Mouse (Mus musculus) small intestine, adult 2 months (tissue): ENCODE measurements around the gene Sgpp2. TPM values are rescaled to one million over a fixed set of nuclear protein-coding genes. Genes with fewer than 3 reads are reported as not detected.

Source experiments
- H3K27ac ChIP-seq: fragments of 200-500 bp; 2 replicates; pipeline ENCODE4 v1.5.1; 2012; ENCODE audit warnings: low read depth, low read length, control low read depth, inconsistent platforms; ENCODE audit not compliant: insufficient read depth
- H3K27me3 ChIP-seq: fragments of 200-500 bp; 2 replicates; pipeline ENCODE4 v1.6.1; 2012; ENCODE audit warnings: mild to moderate bottlenecking, moderate library complexity, low read length, inconsistent platforms; ENCODE audit not compliant: control insufficient read depth, insufficient read depth
- H3K36me3 ChIP-seq: fragments of 200-500 bp; 2 replicates; pipeline ENCODE4 v1.6.1; 2012; ENCODE audit warnings: mild to moderate bottlenecking, low read length, control low read depth, inconsistent platforms; ENCODE audit not compliant: control insufficient read depth, insufficient read depth
- H3K4me1 ChIP-seq: fragments of 200-500 bp; 2 replicates; pipeline ENCODE4 v1.6.1; 2012; ENCODE audit warnings: low read length, inconsistent platforms, mixed read lengths; ENCODE audit not compliant: control insufficient read depth, insufficient read depth, insufficient read length
- H3K4me3 ChIP-seq: fragments of 200-500 bp; 2 replicates; pipeline ENCODE4 v1.5.1; 2012; ENCODE audit warnings: low read depth, mild to moderate bottlenecking, control low read depth, inconsistent platforms, low read length, moderate library complexity
- CTCF ChIP-seq: fragments of 200-500 bp; IDR thresholded peaks from 2 replicates; pipeline ENCODE4 v1.5.1; 2012; ENCODE audit warnings: low read depth, mild to moderate bottlenecking, control low read depth, inconsistent platforms, low read length, moderate library complexity, mixed read lengths; ENCODE audit not compliant: insufficient replicate concordance, insufficient read length; ENCODE audit errors: extremely low read depth
- POLR2A ChIP-seq: fragments of 200-500 bp; IDR thresholded peaks from 2 replicates; pipeline ENCODE4 v1.6.1; 2012; ENCODE audit warnings: low read depth, mild to moderate bottlenecking, control low read depth, inconsistent platforms, low read length, moderate library complexity
- WGBS: fragments of 180-500 bp; shearing (Covaris S2); methylation state at CpG from one replicate; pipeline ENCODE4 v1.1.7; 2018; 5-methylcytosine and 5-hydroxymethylcytosine counted together
- polyA plus RNA-seq: library from polyadenylated mRNA; depleted of rRNA; stranded (reverse); fragments of >200 nt; gene quantifications from 2 replicates; pipeline ENCODE4 v1.2.3, GENCODE M21; 2012

Gene Sgpp2
- polyA plus RNA-seq, 1 experiment: 23.7 TPM

DNA sequence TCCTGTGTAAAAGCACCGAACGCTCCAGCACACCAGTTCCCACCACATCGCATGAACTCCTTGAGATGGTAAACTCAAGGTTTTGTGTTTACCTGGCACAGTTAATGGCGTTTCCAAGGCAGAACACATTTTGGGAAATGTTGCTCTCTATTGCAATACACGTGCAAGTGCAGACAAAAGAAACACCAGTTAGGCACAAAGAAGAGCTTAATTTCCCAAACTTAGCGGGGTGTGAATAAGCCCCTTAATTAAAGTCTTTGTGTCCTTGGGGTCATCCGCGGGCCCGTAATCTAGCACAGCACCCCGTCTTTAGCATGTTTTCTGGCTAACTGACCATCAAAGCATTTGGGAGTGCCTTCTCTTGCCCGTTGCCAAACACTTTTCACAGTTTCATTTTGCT, 118.7 kb downstream of the Sgpp2 start:
- Histone ChIP-seq H3K36me3 (peaks cover 13% of the 10 kb centered on the region), H3K4me3 (no peak overlapping the region), H3K27ac (no peak overlapping the region), H3K27me3 (no peaks in the 10 kb centered on the region), H3K4me1 (peaks cover 3% of the 10 kb centered on the region; the same call in 1 of the 2 replicates)
- WGBS: 89% methylated on average over 11 of the region's 11 CpGs
- TF ChIP-seq POLR2A (no peak), CTCF (no peak)

DNA sequence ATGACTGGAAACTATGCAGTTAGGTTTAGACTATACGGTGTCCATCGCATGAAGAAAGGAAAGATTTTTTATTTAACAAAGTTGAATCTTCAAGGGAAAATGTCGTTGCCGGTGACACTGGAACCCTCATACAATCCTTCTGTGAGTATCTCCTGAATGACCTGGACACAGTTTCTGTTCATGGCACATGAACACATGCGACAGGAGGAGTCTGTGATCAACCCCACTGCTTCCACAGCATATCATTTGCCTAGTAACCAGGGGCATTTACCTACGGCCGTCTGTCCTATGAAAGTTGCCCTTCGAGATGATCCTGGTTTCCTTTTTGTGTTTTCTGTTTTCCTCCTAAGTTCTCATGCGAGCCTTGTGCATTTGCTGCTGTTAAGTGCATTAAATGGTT, 123.3 kb downstream of the Sgpp2 start:
- Histone ChIP-seq H3K27ac (no peak overlapping the region), H3K4me3 (no peak overlapping the region), H3K4me1 (no peaks in the 10 kb centered on the region), H3K36me3 (peaks cover 14% of the 10 kb centered on the region), H3K27me3 (no peaks in the 10 kb centered on the region)
- no peak for TF ChIP-seq CTCF
- TF ChIP-seq POLR2A: no peak
- 95% methylated on average over 9 of the region's 9 CpGs for WGBS

DNA sequence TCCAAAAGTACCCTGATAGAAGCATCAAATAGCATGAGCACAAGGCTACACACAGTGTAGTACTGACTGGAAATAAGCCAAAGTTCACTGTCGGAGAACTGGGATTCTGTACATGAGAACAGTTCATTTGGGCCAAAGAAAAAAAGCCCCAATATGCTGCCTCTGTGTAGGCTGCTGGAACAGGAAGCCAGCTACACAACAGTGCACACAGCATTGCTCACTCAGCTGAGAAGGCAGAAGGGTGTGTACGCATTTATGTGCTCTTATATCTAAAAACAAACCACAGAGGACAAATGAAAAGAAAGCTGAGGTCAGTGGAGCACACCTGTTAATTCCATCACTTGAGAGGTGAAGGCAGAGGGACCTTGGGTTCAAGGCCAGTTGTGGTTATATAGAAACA, 125.8 kb downstream of the Sgpp2 start:
- TF ChIP-seq CTCF (no peak), POLR2A (no peak)
- Histone ChIP-seq H3K36me3 (peaks cover 24% of the 10 kb centered on the region), H3K27ac (no peak overlapping the region), H3K27me3 (no peaks in the 10 kb centered on the region), H3K4me3 (no peak overlapping the region), H3K4me1 (no peaks in the 10 kb centered on the region)
- WGBS: 61% methylated on average over 2 of the region's 2 CpGs

DNA sequence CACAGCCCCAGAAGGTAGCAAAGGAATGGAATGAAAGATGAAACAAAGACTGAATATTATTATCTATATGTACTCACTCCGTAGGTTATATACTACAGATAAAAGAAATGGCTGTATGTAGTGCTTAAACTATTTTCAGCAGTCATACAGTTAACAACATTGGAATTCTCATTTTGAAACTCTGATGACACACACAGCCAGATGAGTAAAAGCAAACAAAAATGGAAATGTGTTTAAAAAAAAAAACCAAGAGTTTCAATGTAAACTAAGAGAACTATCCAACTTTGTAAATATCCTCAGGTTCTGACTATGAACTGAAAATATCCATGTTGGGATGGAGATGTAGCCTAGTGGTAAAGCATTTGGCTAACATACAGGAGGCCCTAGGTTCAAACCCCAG, 126.3 kb downstream of the Sgpp2 start:
- no peak for TF ChIP-seq POLR2A
- no peak for TF ChIP-seq CTCF
- no peaks in the 10 kb centered on the region for H3K27me3 ChIP-seq
- H3K4me3 ChIP-seq: no peak overlapping the region
- H3K27ac ChIP-seq: no peak overlapping the region
- WGBS: 88% methylated on average over 1 of the region's 1 CpGs
- peaks cover 24% of the 10 kb centered on the region for H3K36me3 ChIP-seq
- H3K4me1 ChIP-seq: no peaks in the 10 kb centered on the region

DNA sequence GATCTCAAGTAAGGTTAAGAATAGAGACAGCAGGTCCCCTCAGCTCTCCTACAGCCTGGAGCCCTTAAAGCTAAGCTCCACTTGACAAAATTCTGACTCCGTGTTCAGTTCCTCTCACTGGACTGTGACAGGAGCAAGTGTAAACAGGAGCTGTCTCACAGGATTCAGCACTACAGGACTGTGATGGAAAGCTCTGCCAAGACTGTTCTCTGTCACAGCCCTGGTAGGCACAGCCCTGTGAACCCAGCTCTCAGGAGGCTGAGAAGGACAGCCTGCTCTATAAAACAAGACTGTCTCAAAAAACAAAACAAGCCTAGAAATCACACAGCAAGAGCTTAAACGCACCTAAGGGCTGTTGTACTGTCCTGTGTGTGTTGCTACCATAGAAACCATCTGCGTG, 127.0 kb downstream of the Sgpp2 start:
- 73% methylated on average over 3 of the region's 3 CpGs for WGBS
- Histone ChIP-seq H3K4me3 (no peak overlapping the region), H3K27me3 (no peaks in the 10 kb centered on the region), H3K36me3 (peaks cover 27% of the 10 kb centered on the region), H3K27ac (no peak overlapping the region), H3K4me1 (no peaks in the 10 kb centered on the region)
- TF ChIP-seq POLR2A (no peak), CTCF (no peak)

DNA sequence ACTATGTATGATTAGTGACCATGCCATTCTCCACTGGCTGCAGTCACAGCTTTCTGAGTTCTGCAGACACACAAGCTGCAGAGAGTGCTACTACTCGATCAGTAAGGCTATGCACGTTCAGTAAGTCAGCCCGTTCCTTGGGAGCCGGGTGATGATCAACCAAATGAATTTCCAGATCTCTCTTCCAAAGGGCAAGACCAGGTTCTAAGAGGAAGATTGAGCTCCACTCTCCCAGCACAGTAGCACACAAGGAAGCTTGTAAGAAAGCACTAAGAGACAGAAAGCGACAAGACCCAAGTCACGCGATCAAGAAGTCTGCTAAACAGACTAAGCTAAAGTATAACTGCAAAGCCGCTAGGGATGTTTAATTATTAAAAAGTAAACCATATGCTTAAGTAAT, 130.6 kb downstream of the Sgpp2 start:
- WGBS: 87% methylated on average over 8 of the region's 8 CpGs
- Histone ChIP-seq H3K27ac (no peak overlapping the region), H3K4me1 (no peaks in the 10 kb centered on the region), H3K36me3 (peaks cover 38% of the 10 kb centered on the region), H3K27me3 (no peaks in the 10 kb centered on the region), H3K4me3 (no peak overlapping the region)
- no peak for TF ChIP-seq POLR2A
- no peak for TF ChIP-seq CTCF

DNA sequence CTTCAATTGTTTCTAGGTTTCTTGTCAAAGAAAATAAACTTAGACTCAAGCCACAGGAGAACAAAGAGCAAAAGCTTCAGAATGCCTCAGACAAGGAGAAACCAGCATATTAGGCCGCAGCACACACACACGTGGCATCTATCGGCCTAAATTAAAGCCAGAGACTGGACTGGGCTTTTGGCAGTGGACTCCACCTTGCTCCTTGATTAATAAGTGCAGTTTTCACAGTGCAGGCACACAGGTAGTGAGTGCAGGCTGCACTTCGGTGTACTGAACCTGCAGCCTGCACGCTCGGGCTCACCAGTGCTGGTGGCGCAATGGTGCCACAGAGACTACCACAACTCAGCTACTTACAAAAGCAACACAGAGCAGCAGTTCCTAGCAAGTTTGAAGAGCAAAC, 132.9 kb downstream of the Sgpp2 start:
- TF ChIP-seq CTCF: no peak
- TF ChIP-seq POLR2A: no peak
- H3K4me1 ChIP-seq: no peaks in the 10 kb centered on the region
- WGBS: 95% methylated on average over 7 of the region's 7 CpGs
- H3K36me3 ChIP-seq: peaks cover 39% of the 10 kb centered on the region
- no peak overlapping the region for H3K4me3 ChIP-seq
- no peaks in the 10 kb centered on the region for H3K27me3 ChIP-seq
- no peak overlapping the region for H3K27ac ChIP-seq

DNA sequence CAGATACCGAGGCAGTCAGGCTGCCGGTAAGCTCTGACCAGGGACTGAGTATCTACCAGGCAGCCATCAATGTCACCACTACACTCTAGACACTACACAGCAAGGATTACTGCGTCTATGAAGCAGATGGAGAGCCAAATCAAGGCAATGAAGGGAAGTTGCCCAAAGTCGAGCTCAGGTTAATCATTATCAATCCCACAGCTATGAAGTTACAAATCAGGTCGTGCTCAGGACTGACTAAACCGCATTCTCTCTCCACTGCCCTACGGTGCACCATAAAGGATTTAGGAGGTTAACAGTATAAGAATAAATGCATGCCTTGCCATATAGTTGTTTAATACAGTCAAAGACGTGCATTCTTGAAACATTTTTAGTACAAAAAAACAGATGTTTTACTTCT, 136.1 kb downstream of the Sgpp2 start:
- no peak for TF ChIP-seq CTCF
- TF ChIP-seq POLR2A: no peak
- Histone ChIP-seq H3K4me1 (no peaks in the 10 kb centered on the region), H3K4me3 (no peak overlapping the region), H3K27me3 (no peaks in the 10 kb centered on the region), H3K36me3 (peaks cover 48% of the 10 kb centered on the region), H3K27ac (no peak overlapping the region)
- 62% methylated on average over 8 of the region's 8 CpGs for WGBS
